Mouse (Mus musculus) bone marrow, adult 2 months (tissue): Measurements from ENCODE around the gene Depdc1b. TPM values are rescaled to one million over a fixed set of nuclear protein-coding genes. Genes with fewer than 3 reads are reported as not detected.

ENCODE experiments used
- H3K27ac ChIP-seq: fragments of 200-500 bp; 2 replicates; pipeline ENCODE4 v1.5.1; 2012; ENCODE audit warnings: low read depth, mild to moderate bottlenecking, control low read depth, inconsistent platforms, low read length; ENCODE audit not compliant: control insufficient read depth, poor library complexity, insufficient read depth
- H3K4me1 ChIP-seq: fragments of 200-500 bp; 2 replicates; pipeline ENCODE4 v1.6.1; 2011; ENCODE audit warnings: low read length; ENCODE audit not compliant: control insufficient read depth, insufficient read depth
- H3K4me3 ChIP-seq: fragments of 200-500 bp; replicated peaks from 2 replicates; pipeline ENCODE3; 2011; ENCODE audit warnings: mild to moderate bottlenecking, low read depth, low read length, control low read depth; ENCODE audit not compliant: control insufficient read depth
- CTCF ChIP-seq: fragments of 200-500 bp; IDR thresholded peaks from 2 replicates; pipeline ENCODE4 v1.5.1; 2011; ENCODE audit warnings: low read length, control low read depth; ENCODE audit not compliant: control insufficient read depth, insufficient read depth
- POLR2A ChIP-seq: fragments of 200-500 bp; IDR thresholded peaks from 2 replicates; pipeline ENCODE4 v1.6.1; 2011; ENCODE audit warnings: low read depth, mild to moderate bottlenecking, control low read depth, low read length, borderline replicate concordance; ENCODE audit not compliant: control insufficient read depth
- WGBS: fragments of 180-500 bp; shearing (Covaris S2); methylation state at CpG from one replicate; pipeline ENCODE4 v1.1.7; 2018; 5-methylcytosine and 5-hydroxymethylcytosine counted together
- polyA plus RNA-seq: library from polyadenylated mRNA; stranded (reverse); fragments of >200 nt; gene quantifications from 2 replicates; pipeline ENCODE4 v1.2.4, GENCODE M21; 2011; ENCODE audit warnings: low replicate concordance; ENCODE audit not compliant: missing spikeins, insufficient read depth, insufficient read length

The Depdc1b gene
- polyA plus RNA-seq, 1 experiment: 21.2 TPM

DNA sequence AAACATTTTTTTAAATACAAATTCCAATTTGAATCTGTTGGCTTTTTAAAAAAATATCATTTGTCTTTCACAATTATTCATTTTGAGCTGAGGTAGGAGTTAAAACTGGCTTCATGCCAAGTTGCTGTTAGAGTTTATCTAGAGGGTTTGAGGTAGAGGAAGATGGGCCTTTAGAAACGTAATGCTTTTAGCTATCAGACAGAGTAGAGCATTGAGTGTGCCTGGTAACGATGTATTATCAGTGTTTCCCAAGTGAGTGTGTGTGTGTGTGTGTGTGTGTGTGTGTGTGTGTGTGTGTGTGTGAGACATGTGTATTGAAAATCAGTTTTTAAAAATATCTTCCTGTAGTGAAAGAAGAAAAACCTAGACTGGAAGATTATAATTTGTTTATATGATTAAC, 60.5 kb downstream of the Depdc1b start:
- TF ChIP-seq POLR2A: no peak
- no peak for TF ChIP-seq CTCF
- 65% methylated on average over 2 of the region's 2 CpGs for WGBS
- Histone ChIP-seq H3K4me3 (no peak overlapping the region), H3K4me1 (no peaks in the 10 kb centered on the region), H3K27ac (no peak overlapping the region)

GRCm38 (mm10) chr13:108381161-108381560, 65.0 kb downstream of the Depdc1b start:
- H3K27ac ChIP-seq: no peak overlapping the region
- no peak overlapping the region for H3K4me3 ChIP-seq
- 92% methylated on average over 3 of the region's 3 CpGs for WGBS
- TF ChIP-seq POLR2A (no peak), CTCF (no peak)
- no peaks in the 10 kb centered on the region for H3K4me1 ChIP-seq

- H3K4me1 ChIP-seq: no peaks in the 10 kb centered on the region
- TF ChIP-seq POLR2A: no peak
- TF ChIP-seq CTCF: no peak
- no peak overlapping the region for H3K4me3 ChIP-seq
- WGBS: 81% methylated on average over 6 of the region's 6 CpGs
- H3K27ac ChIP-seq: no peak overlapping the region
These were observed 66.9 kb downstream of the Depdc1b start for GRCm38 (mm10) chr13:108383051-108383450.

DNA sequence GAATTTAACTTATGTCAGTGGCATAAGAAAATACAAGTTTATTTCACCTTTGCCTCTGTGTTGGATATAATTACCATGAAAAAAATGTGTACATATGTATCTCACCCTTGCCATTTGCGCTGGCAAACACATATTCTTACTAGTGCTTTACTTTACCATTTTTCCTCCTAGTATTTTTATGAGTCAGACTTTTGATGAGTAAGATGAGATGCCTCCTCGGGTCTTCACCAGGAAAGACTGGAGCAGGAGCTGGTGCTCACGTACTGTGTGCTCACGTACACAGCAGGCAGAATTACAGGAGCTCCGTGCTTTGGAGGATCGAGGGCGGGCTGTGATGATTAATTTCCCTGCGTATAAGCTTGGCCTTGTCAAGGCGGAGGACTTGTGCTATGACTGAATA, 69.9 kb downstream of the Depdc1b start:
- WGBS: 95% methylated on average over 9 of the region's 9 CpGs
- H3K4me1 ChIP-seq: no peaks in the 10 kb centered on the region
- TF ChIP-seq POLR2A (no peak), CTCF (no peak)

GRCm38 (mm10) chr13:108390565-108390964, 74.4 kb downstream of the Depdc1b start:
- Histone ChIP-seq H3K4me3 (no peak overlapping the region), H3K4me1 (no peaks in the 10 kb centered on the region), H3K27ac (no peak overlapping the region)
- whole genome bisulfite sequencing: 3% methylated on average over 1 of the region's 1 CpGs
- TF ChIP-seq CTCF (peak; percentile 60), POLR2A (no peak)

More for the DNA sequence above, 69.9 kb downstream of the Depdc1b start:
- no peak overlapping the region for H3K27ac ChIP-seq
- no peak overlapping the region for H3K4me3 ChIP-seq

DNA sequence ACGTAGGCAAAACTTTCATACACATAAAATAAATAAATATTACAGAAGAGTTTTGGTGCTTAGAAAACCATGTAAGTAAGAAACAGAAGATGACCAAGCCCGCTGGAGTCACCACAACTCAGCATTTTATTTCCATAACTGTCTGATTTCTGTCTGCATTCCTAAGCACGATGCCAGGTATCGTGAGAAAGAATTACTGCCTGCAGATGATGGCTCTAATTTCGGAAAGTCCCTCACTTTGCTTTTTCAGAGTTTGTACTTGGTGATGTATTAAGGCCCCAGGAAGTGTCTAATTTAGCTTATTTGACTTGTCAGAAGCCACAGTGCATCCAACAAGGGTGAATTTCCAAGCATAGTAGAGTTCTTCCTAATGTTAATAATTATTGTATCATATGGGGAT, 87.1 kb downstream of the Depdc1b start:
- WGBS: 92% methylated on average over 5 of the region's 5 CpGs
- no peak overlapping the region for H3K4me3 ChIP-seq
- TF ChIP-seq POLR2A (no peak), CTCF (no peak)
- no peaks in the 10 kb centered on the region for H3K4me1 ChIP-seq
- no peak overlapping the region for H3K27ac ChIP-seq

- H3K4me1 ChIP-seq: no peaks in the 10 kb centered on the region
- no peak overlapping the region for H3K27ac ChIP-seq
- 14% methylated on average over 4 of the region's 4 CpGs for WGBS
- H3K4me3 ChIP-seq: no peak overlapping the region
- TF ChIP-seq CTCF (no peak), POLR2A (no peak)
These were observed 88.2 kb downstream of the Depdc1b start for GRCm38 (mm10) chr13:108404372-108404771.

DNA sequence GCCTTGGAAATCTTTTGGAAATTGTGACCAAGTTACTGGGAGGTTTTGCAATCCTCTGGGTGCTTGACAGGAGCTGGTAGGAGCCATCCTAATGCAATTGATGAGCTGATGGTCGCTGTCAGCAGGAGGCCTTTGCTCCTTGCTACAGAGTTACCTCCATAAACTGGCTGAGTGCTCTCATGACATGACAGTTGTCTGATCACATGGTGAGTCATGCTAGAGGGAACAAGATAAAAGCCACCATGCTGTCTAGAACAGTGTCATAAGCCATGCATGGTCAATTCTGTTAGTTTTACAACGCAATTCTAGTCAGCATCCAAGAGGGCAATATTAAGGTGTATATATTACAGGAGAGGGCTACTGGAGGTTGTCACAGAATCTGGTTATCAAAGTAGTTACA, 99.3 kb downstream of the Depdc1b start:
- TF ChIP-seq CTCF: no peak
- no peak for TF ChIP-seq POLR2A
- H3K27ac ChIP-seq: no peak overlapping the region
- 82% methylated on average over 2 of the region's 2 CpGs for WGBS

More for the DNA sequence above, 99.3 kb downstream of the Depdc1b start:
- H3K4me3 ChIP-seq: no peak overlapping the region
- H3K4me1 ChIP-seq: no peaks in the 10 kb centered on the region
